Mouse (Mus musculus) adrenal gland, adult (tissue): ENCODE results near the gene Ntng2.

ENCODE experiments used
- DNase-seq, 2 experiments: peaks; one replicate each; pipeline ENCODE4 v3.0.0; 2022 to 2023; ENCODE audit warnings: low spot score in 1 of 2; ENCODE audit not compliant: inconsistent age in 2 of 2

Gene Ntng2

GRCm38 (mm10) chr2:29252599-29253204, at the start of gene Ntng2:
TSS of gene Ntng2 (minus strand) at chr2:29253005.
- DNase-seq = peak; percentile 84 to 94

- DNase-seq = no peak
These were observed 42.8 kb upstream of the Ntng2 start for GRCm38 (mm10) chr2:29295557-29295956.

- peak; percentile 14 to 69 for DNase-seq
These were observed 34.8 kb upstream of the Ntng2 start for GRCm38 (mm10) chr2:29287651-29288050.

GRCm38 (mm10) chr2:29277703-29278121, 24.9 kb upstream of the Ntng2 start:
- no peak for DNase-seq

- DNase-seq = peak; percentile 25 to 69
These were observed 19.2 kb upstream of the Ntng2 start for GRCm38 (mm10) chr2:29271803-29272518.

- no peak for DNase-seq
These were observed 18.3 kb upstream of the Ntng2 start for GRCm38 (mm10) chr2:29271098-29271497.

GRCm38 (mm10) chr2:29266810-29267209, 14.0 kb upstream of the Ntng2 start:
- peak in 1 of 2 experiments; percentile 32 for DNase-seq

- no peak for DNase-seq
These were observed 9.7 kb upstream of the Ntng2 start for GRCm38 (mm10) chr2:29262436-29262915.

GRCm38 (mm10) chr2:29261126-29261525, 8.3 kb upstream of the Ntng2 start:
- DNase-seq = no peak

GRCm38 (mm10) chr2:29253205-29253865, 530 bp upstream of the Ntng2 start:
- DNase-seq = peak; percentile 78 to 85

- DNase-seq = peak; percentile 74 to 92
These were observed 676 bp downstream of the Ntng2 start for GRCm38 (mm10) chr2:29252059-29252598.

GRCm38 (mm10) chr2:29251095-29252058, 1.4 kb downstream of the Ntng2 start:
- DNase-seq = peak; percentile 43 to 74

GRCm38 (mm10) chr2:29250263-29251094, 2.3 kb downstream of the Ntng2 start:
- DNase-seq = peak in 1 of 2 experiments; percentile 61

- DNase-seq = no peak
These were observed 3.0 kb downstream of the Ntng2 start for GRCm38 (mm10) chr2:29249852-29250251.

- DNase-seq = peak in 1 of 2 experiments; percentile 80
These were observed 4.3 kb downstream of the Ntng2 start for GRCm38 (mm10) chr2:29248551-29248950.

- peak in 1 of 2 experiments; percentile 81 for DNase-seq
These were observed 5.4 kb downstream of the Ntng2 start for GRCm38 (mm10) chr2:29247386-29247785.

GRCm38 (mm10) chr2:29246891-29247290, 5.9 kb downstream of the Ntng2 start:
- DNase-seq = no peak

GRCm38 (mm10) chr2:29246275-29246674, 6.5 kb downstream of the Ntng2 start:
- no peak for DNase-seq

GRCm38 (mm10) chr2:29245341-29245779, 7.4 kb downstream of the Ntng2 start:
- peak; percentile 40 to 77 for DNase-seq
